Mouse (Mus musculus): ENCODE data around the gene Enc1. TPM values are rescaled to one million over a fixed set of nuclear protein-coding genes. Genes with fewer than 3 reads are reported as not detected.

The Enc1 gene
- polyA plus RNA-seq, 1 experiment from 2014 or later: 2.6 TPM

- Histone ChIP-seq H3K4me1 (ENCODE audit: insufficient read depth, low read depth, low read length) (no peaks in the 10 kb centered on the region), H3K27ac (ENCODE audit: low read length) (no peak overlapping the region), H3K9ac (replicated peaks; ENCODE audit: low read depth) (no peak overlapping the region), H3K27me3 (replicated peaks; ENCODE audit: insufficient read depth, low read length) (no peaks in the 10 kb centered on the region), H3K9me3 (ENCODE audit: low read length) (0 out of 2 replicates have a peak, but pooled peaks cover 2% of the 10 kb centered on the region), H3K36me3 (ENCODE audit: insufficient read depth, low read length) (no peaks in the 10 kb centered on the region), H3K4me2 (replicated peaks; ENCODE audit: low read depth, low read length) (no peak overlapping the region), H3K4me3 (ENCODE audit: low read depth, low read length) (no peak overlapping the region)
- WGBS: 51% methylated on average over 2 of the region's 2 CpGs
- ATAC-seq (no peak), DNase-seq (ENCODE audit: low spot score) (no peak)
- TF ChIP-seq EP300 (IDR thresholded peaks at IDR 0.05) (no peak), CTCF (IDR thresholded peaks at IDR 0.05) (no peak)
These were observed 29.8 kb downstream of the Enc1 start for GRCm38 (mm10) chr13:97270723-97271122.

DNA sequence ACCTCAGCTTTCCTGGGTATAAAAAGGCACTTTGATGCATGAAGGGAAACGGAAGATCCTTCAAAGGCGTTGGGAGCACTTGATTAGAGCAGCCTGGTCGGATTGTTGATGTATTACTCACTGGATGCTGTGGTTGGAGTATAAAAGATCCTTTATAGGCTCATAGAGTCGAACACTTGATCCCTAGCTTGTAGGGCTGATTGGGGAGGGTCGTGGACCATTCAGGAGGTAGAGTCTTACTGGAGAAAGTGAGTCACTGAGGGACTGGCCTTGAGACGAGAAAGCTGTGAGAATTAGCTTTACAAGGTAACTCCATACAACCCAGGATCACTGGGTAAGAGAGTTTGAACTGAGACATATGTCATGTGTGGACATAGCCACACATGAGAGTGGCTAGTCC lies 30.7 kb downstream of the Enc1 start:
- TF ChIP-seq EP300 (IDR thresholded peaks at IDR 0.05) (no peak), CTCF (IDR thresholded peaks at IDR 0.05) (no peak)
- no peak overlapping the region for H3K4me3 ChIP-seq (ENCODE audit: low read depth, low read length)
- WGBS: 39% methylated on average over 6 of the region's 6 CpGs
- ATAC-seq (no peak), DNase-seq (ENCODE audit: low spot score) (no peak)
- no peak overlapping the region for H3K27ac ChIP-seq (ENCODE audit: low read length)
- no peaks in the 10 kb centered on the region for H3K4me1 ChIP-seq (ENCODE audit: insufficient read depth, low read depth, low read length)
- no peak overlapping the region for H3K4me2 ChIP-seq (replicated peaks; ENCODE audit: low read depth, low read length)
- no peaks in the 10 kb centered on the region for H3K27me3 ChIP-seq (replicated peaks; ENCODE audit: insufficient read depth, low read length)
- H3K9me3 ChIP-seq (ENCODE audit: low read length): 0 out of 2 replicates have a peak, but pooled peaks cover 2% of the 10 kb centered on the region
- no peak overlapping the region for H3K9ac ChIP-seq (replicated peaks; ENCODE audit: low read depth)
- no peaks in the 10 kb centered on the region for H3K36me3 ChIP-seq (ENCODE audit: insufficient read depth, low read length)

DNA sequence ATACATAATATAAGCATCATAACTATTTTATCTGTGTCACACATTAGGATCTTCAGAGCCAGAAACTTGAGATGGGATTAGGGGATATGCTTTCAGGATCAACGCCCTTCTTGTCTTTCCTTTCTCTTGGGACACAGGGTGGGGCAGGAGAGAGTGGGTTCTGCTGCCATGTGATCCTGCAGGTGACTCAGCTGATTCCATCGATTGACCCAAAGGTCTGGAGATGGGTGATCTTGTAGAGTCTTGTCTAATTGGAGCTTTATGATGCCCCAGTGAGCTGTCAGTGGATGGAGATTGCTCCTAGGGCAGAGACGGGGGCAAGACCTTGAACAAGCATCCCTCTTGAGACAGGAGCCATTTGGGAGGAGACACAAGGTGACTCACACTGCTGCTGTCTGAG lies 33.9 kb downstream of the Enc1 start:
- Histone ChIP-seq H3K9me3 (ENCODE audit: low read length) (no peaks in the 10 kb centered on the region), H3K9ac (replicated peaks; ENCODE audit: low read depth) (no peak overlapping the region), H3K4me1 (ENCODE audit: insufficient read depth, low read depth, low read length) (no peaks in the 10 kb centered on the region), H3K4me3 (ENCODE audit: low read depth, low read length) (no peak overlapping the region), H3K27me3 (replicated peaks; ENCODE audit: insufficient read depth, low read length) (no peaks in the 10 kb centered on the region), H3K27ac (ENCODE audit: low read length) (no peak overlapping the region), H3K36me3 (ENCODE audit: insufficient read depth, low read length) (no peaks in the 10 kb centered on the region), H3K4me2 (replicated peaks; ENCODE audit: low read depth, low read length) (no peak overlapping the region)
- ATAC-seq (no peak), DNase-seq (ENCODE audit: low spot score) (no peak)
- no peak for TF ChIP-seq CTCF (IDR thresholded peaks at IDR 0.05)
- WGBS: 84% methylated on average over 3 of the region's 3 CpGs

DNA sequence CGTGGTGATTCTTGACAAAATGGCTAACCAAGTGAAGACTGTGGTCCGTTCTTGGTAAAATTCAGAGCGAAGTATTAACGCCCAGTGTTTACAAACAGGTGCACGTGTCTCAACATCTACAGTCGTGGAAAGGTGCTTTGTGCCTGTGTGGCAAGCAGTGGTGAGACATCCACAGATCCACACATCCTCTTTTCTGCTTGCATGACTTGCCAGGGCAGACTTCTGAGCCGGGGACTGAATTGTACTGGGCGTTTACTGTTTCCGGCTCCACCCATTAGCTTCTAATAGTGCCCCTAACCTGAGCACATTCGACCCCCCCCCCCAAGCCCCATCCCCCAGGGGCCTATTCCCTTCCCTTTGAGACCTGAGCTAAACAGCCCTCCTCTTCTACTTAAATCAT lies 34.6 kb downstream of the Enc1 start:
- no peak for TF ChIP-seq EP300 (IDR thresholded peaks at IDR 0.05)
- no peak for TF ChIP-seq CTCF (IDR thresholded peaks at IDR 0.05)
- ATAC-seq: no peak
- H3K27me3 ChIP-seq (replicated peaks; ENCODE audit: insufficient read depth, low read length): no peaks in the 10 kb centered on the region
- H3K36me3 ChIP-seq (ENCODE audit: insufficient read depth, low read length): no peaks in the 10 kb centered on the region
- no peak for DNase-seq (ENCODE audit: low spot score)
- no peak overlapping the region for H3K4me2 ChIP-seq (replicated peaks; ENCODE audit: low read depth, low read length)
- no peaks in the 10 kb centered on the region for H3K4me1 ChIP-seq (ENCODE audit: insufficient read depth, low read depth, low read length)
- no peaks in the 10 kb centered on the region for H3K9me3 ChIP-seq (ENCODE audit: low read length)
- H3K27ac ChIP-seq (ENCODE audit: low read length): no peak overlapping the region
- no peak overlapping the region for H3K4me3 ChIP-seq (ENCODE audit: low read depth, low read length)
- WGBS: 76% methylated on average over 10 of the region's 10 CpGs
- H3K9ac ChIP-seq (replicated peaks; ENCODE audit: low read depth): no peak overlapping the region

DNA sequence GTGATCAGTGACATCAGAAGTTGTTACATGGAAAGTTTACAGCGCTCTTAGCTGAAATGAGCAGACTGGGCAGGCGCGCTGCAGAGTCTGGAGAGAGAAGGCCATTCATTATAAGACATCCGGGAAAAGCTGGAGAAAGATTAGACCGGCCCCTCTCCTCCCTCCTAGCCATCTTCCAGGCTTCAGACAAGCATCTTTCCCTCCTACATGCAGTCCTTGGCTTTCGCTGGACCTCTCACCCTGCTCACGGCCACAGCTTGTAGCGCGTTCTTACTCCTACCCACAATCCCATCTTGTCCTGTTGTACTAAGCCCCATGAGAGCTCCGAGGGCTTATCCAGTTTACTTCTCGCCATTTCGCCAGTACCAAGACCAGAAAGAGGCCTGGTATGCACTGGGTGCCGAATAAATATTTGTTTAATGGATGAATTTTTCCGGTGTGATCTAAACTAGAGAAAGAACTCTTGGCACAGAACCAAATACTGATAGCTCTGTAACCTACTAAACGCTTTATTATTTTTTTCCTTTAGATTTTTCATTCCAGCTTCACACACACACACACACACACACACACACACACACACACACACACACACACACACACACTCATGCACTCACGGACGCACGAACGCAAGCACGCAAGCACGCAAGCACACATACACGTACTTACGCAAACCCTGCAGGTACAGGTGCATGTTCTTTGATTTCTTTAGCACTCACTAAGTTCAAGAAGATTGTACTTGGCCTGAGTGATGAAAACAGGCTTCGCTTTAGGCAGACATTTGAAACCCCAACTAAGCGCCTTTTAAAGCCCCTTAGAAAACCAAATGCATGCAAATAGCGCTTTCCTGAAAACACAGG lies 41.4 kb downstream of the Enc1 start:
- H3K4me2 ChIP-seq (replicated peaks; ENCODE audit: low read depth, low read length): peak overlapping the region; percentile 53
- 14% methylated on average over 26 of the region's 26 CpGs for WGBS
- H3K9me3 ChIP-seq (ENCODE audit: low read length): no peaks in the 10 kb centered on the region
- no peaks in the 10 kb centered on the region for H3K27me3 ChIP-seq (replicated peaks; ENCODE audit: insufficient read depth, low read length)
- H3K4me1 ChIP-seq (ENCODE audit: insufficient read depth, low read depth, low read length): peaks cover 3% of the 10 kb centered on the region; the same call in 1 of the 2 replicates
- H3K36me3 ChIP-seq (ENCODE audit: insufficient read depth, low read length): no peaks in the 10 kb centered on the region
- H3K27ac ChIP-seq (ENCODE audit: low read length): peak overlapping the region; percentile 57; the same call in 1 of the 2 replicates
- ATAC-seq: peak; percentile 87
- DNase-seq (ENCODE audit: low spot score): peak; percentile 68
- no peak overlapping the region for H3K9ac ChIP-seq (replicated peaks; ENCODE audit: low read depth)
- TF ChIP-seq CTCF (IDR thresholded peaks at IDR 0.05) (no peak), EP300 (IDR thresholded peaks at IDR 0.05) (no peak; the same call in 1 of the 2 replicates)
- H3K4me3 ChIP-seq (ENCODE audit: low read depth, low read length): peak overlapping the region; percentile 15; the same call in 1 of the 2 replicates

GRCm38 (mm10) chr13:97282911-97283281 lies 42.0 kb downstream of the Enc1 start:
- WGBS: 13% methylated on average over 9 of the region's 9 CpGs
- Histone ChIP-seq H3K9me3 (ENCODE audit: low read length) (no peaks in the 10 kb centered on the region), H3K27ac (ENCODE audit: low read length) (no peak overlapping the region), H3K36me3 (ENCODE audit: insufficient read depth, low read length) (no peaks in the 10 kb centered on the region), H3K4me2 (replicated peaks; ENCODE audit: low read depth, low read length) (peak overlapping the region; percentile 14), H3K4me1 (ENCODE audit: insufficient read depth, low read depth, low read length) (peaks cover 3% of the 10 kb centered on the region; the same call in 1 of the 2 replicates), H3K9ac (replicated peaks; ENCODE audit: low read depth) (no peak overlapping the region), H3K4me3 (ENCODE audit: low read depth, low read length) (no peak overlapping the region), H3K27me3 (replicated peaks; ENCODE audit: insufficient read depth, low read length) (no peaks in the 10 kb centered on the region)
- TF ChIP-seq CTCF (IDR thresholded peaks at IDR 0.05): no peak
- 0 out of 2 replicates have a peak, but pooled peaks have one; percentile 44 for TF ChIP-seq EP300 (IDR thresholded peaks at IDR 0.05)
- DNase-seq (ENCODE audit: low spot score) (peak; percentile 73), ATAC-seq (peak; percentile 75)
